Mouse (Mus musculus) liver, embryonic 12.5 days (tissue): ENCODE data around the gene Cycs. TPM values are rescaled to one million over a fixed set of nuclear protein-coding genes. Genes with fewer than 3 reads are reported as not detected.
A peak's percentile ranks its signal among the peaks of the same experiment; 100 is the strongest.

Source experiments
- ATAC-seq: fragments of 200-750 bp; cut with Nextera tagmentation; 2 replicates; pipeline ENCODE4 v1.8.0; 2017; ENCODE audit warnings: moderate number of reproducible peaks, mild to moderate bottlenecking, moderate library complexity
- H3K27ac ChIP-seq: fragments of 300-500 bp; sonication (generic); 2 replicates; pipeline ENCODE4 v1.5.1; 2016; ENCODE audit warnings: mild to moderate bottlenecking
- H3K27me3 ChIP-seq: fragments of 300-500 bp; sonication (generic); replicated peaks from 2 replicates; pipeline ENCODE4 v1.6.1; 2016; ENCODE audit warnings: mild to moderate bottlenecking, moderate library complexity
- H3K36me3 ChIP-seq: fragments of 300-500 bp; sonication (generic); 2 replicates; pipeline ENCODE4 v1.6.1; 2016; ENCODE audit warnings: mild to moderate bottlenecking, moderate library complexity
- H3K4me1 ChIP-seq: fragments of 300-500 bp; sonication (generic); 2 replicates; pipeline ENCODE4 v1.6.1; 2016
- H3K4me2 ChIP-seq: fragments of 300-500 bp; sonication (generic); 2 replicates; pipeline ENCODE4 v1.6.1; 2016; ENCODE audit warnings: mild to moderate bottlenecking, moderate library complexity
- H3K4me3 ChIP-seq: fragments of 300-500 bp; sonication (generic); 2 replicates; pipeline ENCODE4 v1.5.1; 2016; ENCODE audit warnings: mild to moderate bottlenecking, moderate library complexity
- H3K9ac ChIP-seq: fragments of 300-500 bp; sonication (generic); 2 replicates; pipeline ENCODE4 v1.6.1; 2016; ENCODE audit warnings: mild to moderate bottlenecking, moderate library complexity
- H3K9me3 ChIP-seq: fragments of 300-500 bp; sonication (generic); replicated peaks from 2 replicates; pipeline ENCODE4 v1.6.1; 2016; ENCODE audit warnings: mild to moderate bottlenecking, moderate library complexity
- WGBS: fragments of 180-500 bp; shearing (Covaris S2); methylation state at CpG from one replicate; pipeline ENCODE4 v1.1.7; 2016; ENCODE audit not compliant: insufficient replicate concordance; 5-methylcytosine and 5-hydroxymethylcytosine counted together
- polyA plus RNA-seq: library from polyadenylated mRNA; unstranded; fragments of >200 nt; fragmentation: Nextera tagmentation; extraction: Ambion mirVana; gene quantifications from 2 replicates; pipeline ENCODE4 v1.2.1, GENCODE M21; 2016

The Cycs gene
- polyA plus RNA-seq, 1 experiment from 2014 or later = 63.2 TPM

DNA sequence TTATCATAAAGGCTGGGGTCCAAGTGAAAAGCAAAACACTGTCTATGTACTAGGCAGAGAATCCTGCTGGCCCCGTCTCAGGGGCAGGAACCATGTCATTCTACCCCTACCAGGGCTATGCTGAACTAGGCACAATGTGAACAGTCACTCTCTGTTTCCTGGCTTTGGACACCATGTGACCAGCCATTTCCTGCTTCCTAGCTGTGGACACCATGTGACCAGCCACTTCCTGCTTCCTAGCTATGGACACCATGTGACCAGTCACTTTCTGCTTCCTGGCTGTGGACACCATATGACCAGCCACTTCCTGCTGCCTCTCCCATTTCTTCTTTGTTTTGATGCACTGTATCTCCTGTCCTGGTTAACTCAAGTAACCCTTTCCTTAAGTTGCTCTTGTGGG, 23.8 kb downstream of the Cycs start:
- 75% methylated on average over 1 of the region's 1 CpGs for WGBS
- ATAC-seq = no peak
- Histone ChIP-seq H3K4me1 (no peaks in the 10 kb centered on the region), H3K9ac (no peak overlapping the region), H3K4me2 (no peak overlapping the region), H3K4me3 (no peak overlapping the region), H3K27ac (no peak overlapping the region), H3K9me3 (no peaks in the 10 kb centered on the region), H3K27me3 (no peaks in the 10 kb centered on the region), H3K36me3 (no peaks in the 10 kb centered on the region)

DNA sequence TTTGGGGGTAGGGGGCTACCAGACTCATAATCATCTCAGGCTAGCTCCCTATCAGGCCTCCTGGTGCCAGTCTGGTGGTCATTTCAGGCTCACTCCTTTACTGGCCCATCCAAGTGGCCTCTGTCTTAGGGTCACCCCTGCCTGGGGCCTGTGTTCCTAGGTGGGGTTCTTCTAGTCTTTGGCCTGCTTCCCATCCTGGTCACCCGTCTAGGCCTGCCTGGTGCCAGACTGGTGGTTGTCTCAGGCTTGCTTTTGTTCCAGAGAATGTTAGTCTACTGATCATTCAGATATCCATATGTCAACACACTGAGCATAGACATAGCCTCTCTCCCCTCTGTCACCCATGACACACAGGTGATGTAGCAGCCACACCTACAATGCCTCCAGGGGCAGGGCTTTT, 26.7 kb downstream of the Cycs start:
- H3K36me3 ChIP-seq = no peaks in the 10 kb centered on the region
- H3K9ac ChIP-seq = no peak overlapping the region
- no peak overlapping the region for H3K4me2 ChIP-seq
- no peaks in the 10 kb centered on the region for H3K9me3 ChIP-seq
- no peak overlapping the region for H3K27ac ChIP-seq
- no peak overlapping the region for H3K4me3 ChIP-seq
- H3K27me3 ChIP-seq = 0 out of 2 replicates have a peak, but pooled peaks cover 3% of the 10 kb centered on the region
- no peak for ATAC-seq
- no peaks in the 10 kb centered on the region for H3K4me1 ChIP-seq
- 50% methylated on average over 1 of the region's 1 CpGs for WGBS

- WGBS = 11% methylated on average over 7 of the region's 7 CpGs
- Histone ChIP-seq H3K27ac (no peak overlapping the region), H3K36me3 (no peaks in the 10 kb centered on the region), H3K27me3 (0 out of 2 replicates have a peak, but pooled peaks cover 3% of the 10 kb centered on the region), H3K4me1 (no peaks in the 10 kb centered on the region), H3K9me3 (no peaks in the 10 kb centered on the region), H3K9ac (no peak overlapping the region), H3K4me2 (no peak overlapping the region), H3K4me3 (no peak overlapping the region)
- ATAC-seq = peak; percentile 40; the same call in 1 of the 2 replicates
Observed at GRCm38 (mm10) chr6:50536461-50536892, 29.9 kb downstream of the Cycs start.

GRCm38 (mm10) chr6:50535346-50535745, 31.0 kb downstream of the Cycs start:
- Histone ChIP-seq H3K9ac (no peak overlapping the region), H3K27ac (no peak overlapping the region), H3K27me3 (0 out of 2 replicates have a peak, but pooled peaks cover 3% of the 10 kb centered on the region), H3K4me3 (no peak overlapping the region), H3K4me1 (no peaks in the 10 kb centered on the region), H3K36me3 (no peaks in the 10 kb centered on the region), H3K9me3 (no peaks in the 10 kb centered on the region), H3K4me2 (no peak overlapping the region)
- ATAC-seq = no peak
- 72% methylated on average over 3 of the region's 3 CpGs for WGBS

GRCm38 (mm10) chr6:50531920-50532319, 34.4 kb downstream of the Cycs start:
- Histone ChIP-seq H3K4me2 (no peak overlapping the region), H3K9me3 (no peaks in the 10 kb centered on the region), H3K27me3 (no peaks in the 10 kb centered on the region), H3K9ac (no peak overlapping the region), H3K27ac (no peak overlapping the region), H3K4me3 (no peak overlapping the region), H3K36me3 (no peaks in the 10 kb centered on the region), H3K4me1 (no peaks in the 10 kb centered on the region)
- ATAC-seq = no peak
- 77% methylated on average over 8 of the region's 8 CpGs for WGBS

DNA sequence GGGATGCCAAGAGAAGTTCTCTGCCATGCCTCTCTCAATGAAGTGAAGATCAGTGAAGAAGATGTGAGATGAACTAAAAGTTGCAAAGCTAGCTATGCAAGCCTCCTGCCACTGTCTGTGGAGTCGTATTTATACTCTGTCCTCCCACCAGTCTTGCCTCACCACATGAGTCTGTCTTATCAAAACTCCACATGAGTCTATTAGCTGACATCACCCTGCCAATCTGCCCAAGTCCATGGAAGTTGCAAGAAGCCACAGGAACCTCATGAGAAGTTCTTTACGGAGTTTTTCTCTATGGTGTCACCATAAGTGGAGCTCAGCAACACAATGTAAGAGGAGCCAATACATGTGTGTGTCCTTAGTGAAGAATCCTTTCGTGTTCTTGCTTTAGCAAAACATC, 35.3 kb downstream of the Cycs start:
- H3K4me2 ChIP-seq = no peak overlapping the region
- H3K27ac ChIP-seq = no peak overlapping the region
- no peaks in the 10 kb centered on the region for H3K4me1 ChIP-seq
- H3K9me3 ChIP-seq = no peaks in the 10 kb centered on the region
- no peak overlapping the region for H3K9ac ChIP-seq
- 46% methylated on average over 3 of the region's 3 CpGs for WGBS
- no peak overlapping the region for H3K4me3 ChIP-seq
- no peaks in the 10 kb centered on the region for H3K27me3 ChIP-seq
- ATAC-seq = no peak
- H3K36me3 ChIP-seq = no peaks in the 10 kb centered on the region

DNA sequence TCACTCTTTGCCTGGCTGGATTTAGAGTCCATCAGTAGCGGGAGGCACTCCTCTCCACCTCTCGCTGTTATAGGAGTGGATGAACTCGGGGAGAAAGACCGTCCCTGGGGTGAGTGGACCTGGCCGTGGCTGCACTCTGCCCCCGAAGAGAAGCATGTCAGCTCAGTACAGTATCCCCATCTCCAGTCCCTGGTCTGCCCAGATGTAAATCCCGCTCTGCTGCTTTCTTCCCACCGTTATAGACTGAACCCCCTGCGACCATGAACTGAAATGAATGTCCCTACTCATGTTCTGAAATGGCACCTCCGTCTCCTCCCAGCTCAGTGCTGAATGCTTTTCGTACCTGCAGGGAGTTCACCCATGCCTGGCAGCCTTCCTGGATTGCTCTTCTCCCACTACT, 37.1 kb downstream of the Cycs start:
- Histone ChIP-seq H3K4me1 (no peaks in the 10 kb centered on the region), H3K9me3 (no peaks in the 10 kb centered on the region), H3K27me3 (no peaks in the 10 kb centered on the region), H3K4me2 (no peak overlapping the region), H3K4me3 (no peak overlapping the region), H3K9ac (no peak overlapping the region), H3K36me3 (no peaks in the 10 kb centered on the region), H3K27ac (no peak overlapping the region)
- ATAC-seq = no peak
- WGBS = 74% methylated on average over 11 of the region's 11 CpGs

GRCm38 (mm10) chr6:50527416-50527815, 38.9 kb downstream of the Cycs start:
- Histone ChIP-seq H3K4me2 (no peak overlapping the region), H3K27me3 (no peaks in the 10 kb centered on the region), H3K27ac (no peak overlapping the region), H3K9ac (no peak overlapping the region), H3K36me3 (no peaks in the 10 kb centered on the region), H3K9me3 (no peaks in the 10 kb centered on the region), H3K4me3 (no peak overlapping the region), H3K4me1 (no peaks in the 10 kb centered on the region)
- ATAC-seq = no peak
- 71% methylated on average over 9 of the region's 9 CpGs for WGBS

DNA sequence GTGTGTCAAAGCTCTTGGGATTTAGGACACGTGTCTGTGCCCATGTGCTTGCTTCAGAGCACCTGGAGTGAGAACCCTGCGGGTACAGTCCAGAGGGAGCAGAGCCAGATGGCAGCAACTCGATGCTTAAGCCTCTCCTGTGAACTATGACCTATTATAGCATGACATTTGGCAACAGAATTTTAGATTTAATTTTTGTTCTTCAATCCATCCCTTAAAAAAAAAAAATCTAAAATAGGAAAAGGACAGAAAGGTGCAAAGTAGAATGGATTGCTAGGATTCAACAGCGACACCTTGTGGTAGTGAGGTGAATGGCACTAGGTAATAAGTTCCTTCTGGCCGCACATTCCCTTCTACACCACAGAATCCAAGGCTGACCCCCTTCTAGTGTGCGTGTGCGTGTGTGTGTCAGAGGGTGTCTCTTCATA, 39.7 kb downstream of the Cycs start:
- Histone ChIP-seq H3K36me3 (no peaks in the 10 kb centered on the region), H3K27me3 (no peaks in the 10 kb centered on the region), H3K4me2 (no peak overlapping the region), H3K4me1 (no peaks in the 10 kb centered on the region), H3K4me3 (no peak overlapping the region), H3K9me3 (no peaks in the 10 kb centered on the region), H3K9ac (no peak overlapping the region), H3K27ac (no peak overlapping the region)
- no peak for ATAC-seq
- WGBS = 24% methylated on average over 7 of the region's 7 CpGs

DNA sequence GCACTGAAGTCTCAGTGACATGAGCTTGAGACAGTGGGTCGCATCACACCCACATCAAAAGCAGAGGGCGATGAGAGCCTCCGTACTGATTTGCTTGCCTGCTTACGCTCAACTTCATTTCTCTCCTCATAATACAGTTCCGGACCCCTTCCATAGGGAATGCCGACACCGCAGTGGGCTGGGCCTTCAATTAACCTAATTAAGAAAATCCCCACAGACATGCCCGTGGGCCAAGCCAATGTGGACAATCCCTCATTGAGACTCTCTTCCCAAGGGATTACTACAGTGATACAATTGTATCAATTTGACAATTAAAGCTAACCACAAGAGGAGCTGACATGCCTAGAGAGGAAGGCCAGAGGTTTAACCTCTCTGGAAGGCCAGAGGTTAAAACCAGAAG, 40.5 kb downstream of the Cycs start:
- no peak for ATAC-seq
- Histone ChIP-seq H3K4me3 (no peak overlapping the region), H3K27ac (no peak overlapping the region), H3K4me1 (no peaks in the 10 kb centered on the region), H3K9ac (no peak overlapping the region), H3K4me2 (no peak overlapping the region), H3K9me3 (no peaks in the 10 kb centered on the region), H3K27me3 (no peaks in the 10 kb centered on the region), H3K36me3 (no peaks in the 10 kb centered on the region)
- WGBS = 76% methylated on average over 8 of the region's 8 CpGs

DNA sequence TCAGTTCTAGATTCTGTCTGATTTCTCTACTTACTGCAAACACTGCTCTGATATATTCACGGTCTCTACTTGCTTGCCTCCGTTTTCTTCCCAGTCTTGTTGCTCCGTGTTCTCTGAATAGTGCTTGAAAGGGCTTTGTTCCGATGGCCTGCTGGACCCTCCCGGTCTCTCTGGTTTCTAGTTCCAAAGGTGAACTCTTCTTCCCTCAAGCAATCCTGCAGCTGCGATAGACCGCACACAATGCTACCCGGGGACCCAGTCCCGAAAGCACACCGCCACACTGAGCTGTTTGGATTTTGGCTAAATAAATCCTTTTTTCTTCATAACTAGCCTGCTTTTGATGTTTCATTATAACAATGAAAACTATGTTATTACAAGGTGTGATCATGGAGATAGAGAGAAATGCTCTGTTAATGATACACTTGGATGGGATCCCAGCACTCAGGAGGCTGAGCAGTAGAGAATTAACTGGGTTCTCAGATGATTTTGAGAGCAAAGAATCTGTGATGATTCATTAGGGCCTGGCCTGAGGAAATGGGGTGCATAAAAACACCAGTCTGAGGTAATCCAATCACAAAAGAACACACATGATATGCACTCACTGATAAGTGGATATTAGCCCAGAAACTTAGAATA, 42.0 kb downstream of the Cycs start:
- no peak for ATAC-seq

GRCm38 (mm10) chr6:50522772-50523171, 43.6 kb downstream of the Cycs start:
- 80% methylated on average over 7 of the region's 7 CpGs for WGBS
- ATAC-seq = no peak
- no peaks in the 10 kb centered on the region for H3K9me3 ChIP-seq
- no peak overlapping the region for H3K4me3 ChIP-seq
- H3K36me3 ChIP-seq = no peaks in the 10 kb centered on the region
- no peak overlapping the region for H3K9ac ChIP-seq
- H3K4me2 ChIP-seq = no peak overlapping the region
- H3K4me1 ChIP-seq = no peaks in the 10 kb centered on the region
- no peak overlapping the region for H3K27ac ChIP-seq
- H3K27me3 ChIP-seq = no peaks in the 10 kb centered on the region

More for the DNA sequence above, 42.0 kb downstream of the Cycs start:
- H3K9me3 ChIP-seq = no peaks in the 10 kb centered on the region
- H3K4me2 ChIP-seq = no peak overlapping the region
- no peaks in the 10 kb centered on the region for H3K4me1 ChIP-seq
- no peak overlapping the region for H3K9ac ChIP-seq
- H3K27me3 ChIP-seq = no peaks in the 10 kb centered on the region
- H3K36me3 ChIP-seq = no peaks in the 10 kb centered on the region
- WGBS = 86% methylated on average over 10 of the region's 10 CpGs
- H3K27ac ChIP-seq = no peak overlapping the region
- no peak overlapping the region for H3K4me3 ChIP-seq
